Mouse (Mus musculus): ENCODE results near the gene Poc1b. TPM values are rescaled to one million over a fixed set of nuclear protein-coding genes. Genes with fewer than 3 reads are reported as not detected.

Gene Poc1b
- polyA plus RNA-seq, 1 experiment = 5.1 TPM

- Histone ChIP-seq H3K4me3 (ENCODE audit: extremely low read depth, insufficient read depth, insufficient read length) (no peak overlapping the region), H3K27ac (ENCODE audit: insufficient read depth, low read length) (no peak overlapping the region), H3K27me3 (ENCODE audit: control insufficient read depth, insufficient read depth, low read length) (no peaks in the 10 kb centered on the region), H3K36me3 (ENCODE audit: control insufficient read depth, insufficient read depth, low read length) (no peaks in the 10 kb centered on the region), H3K4me1 (ENCODE audit: control insufficient read depth, insufficient read depth, insufficient read length) (peaks cover 15% of the 10 kb centered on the region)
- WGBS = 82% methylated on average over 7 of the region's 7 CpGs
- no peak for DNase-seq (ENCODE audit: low read depth in 1 of 2, low spot score in 2 of 2)
- TF ChIP-seq CTCF (IDR thresholded peaks at IDR 0.05; ENCODE audit: extremely low read depth, insufficient read depth, insufficient read length, insufficient replicate concordance) (no peak), POLR2A (IDR thresholded peaks at IDR 0.05; ENCODE audit: low read depth, low read length) (no peak)
Measured at GRCm38 (mm10) chr10:99172906-99173507, 66.2 kb downstream of the Poc1b start.

DNA sequence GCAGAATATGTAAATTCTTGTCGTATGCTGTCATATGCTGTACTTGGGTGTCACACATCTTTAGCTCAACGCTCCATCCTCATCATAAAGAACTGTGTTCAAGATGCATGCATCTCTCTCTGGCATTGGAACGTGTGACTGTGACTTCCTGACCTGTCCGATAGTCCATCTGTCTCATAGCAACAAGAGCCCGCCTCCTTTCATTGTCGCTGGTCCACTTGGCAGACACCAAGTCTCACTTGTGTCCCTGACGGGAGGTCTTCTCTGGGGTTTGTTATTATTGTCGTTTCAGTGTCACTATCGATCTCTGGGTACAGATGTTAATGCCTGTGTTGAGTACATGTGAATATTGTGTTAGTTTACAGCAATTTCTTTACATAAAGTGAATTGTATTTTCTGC is 70.1 kb downstream of the Poc1b start:
- Histone ChIP-seq H3K27me3 (ENCODE audit: control insufficient read depth, insufficient read depth, low read length) (no peaks in the 10 kb centered on the region), H3K36me3 (ENCODE audit: control insufficient read depth, insufficient read depth, low read length) (no peaks in the 10 kb centered on the region), H3K4me1 (ENCODE audit: control insufficient read depth, insufficient read depth, insufficient read length) (peaks cover 15% of the 10 kb centered on the region), H3K4me3 (ENCODE audit: extremely low read depth, insufficient read depth, insufficient read length) (no peak overlapping the region), H3K27ac (ENCODE audit: insufficient read depth, low read length) (no peak overlapping the region)
- no peak for DNase-seq (ENCODE audit: low read depth in 1 of 2, low spot score in 2 of 2)
- no peak for TF ChIP-seq POLR2A (IDR thresholded peaks at IDR 0.05; ENCODE audit: low read depth, low read length)
- TF ChIP-seq CTCF (IDR thresholded peaks at IDR 0.05; ENCODE audit: extremely low read depth, insufficient read depth, insufficient read length, insufficient replicate concordance) = no peak
- WGBS = 93% methylated on average over 9 of the region's 9 CpGs

DNA sequence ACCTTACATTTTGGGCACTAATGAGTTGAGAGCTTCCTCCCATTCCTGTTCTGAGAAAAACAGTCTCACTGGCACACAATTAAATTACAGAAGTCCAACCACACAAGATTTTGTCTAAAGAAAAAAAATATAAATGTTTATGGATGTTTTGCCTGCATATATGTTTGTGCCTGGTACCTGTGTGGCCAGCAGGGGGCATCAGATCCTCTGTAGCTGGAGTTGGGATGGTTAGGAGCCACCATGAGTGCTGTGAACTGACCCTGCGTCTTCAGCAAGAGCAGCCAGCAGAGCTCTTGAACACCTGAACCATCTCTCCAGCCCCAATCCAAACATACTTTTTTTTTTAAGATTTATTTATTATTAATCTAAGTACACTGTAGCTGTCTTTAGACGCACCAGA is 71.3 kb downstream of the Poc1b start:
- H3K4me3 ChIP-seq (ENCODE audit: extremely low read depth, insufficient read depth, insufficient read length) = no peak overlapping the region
- 90% methylated on average over 2 of the region's 2 CpGs for WGBS
- DNase-seq (ENCODE audit: low read depth in 1 of 2, low spot score in 2 of 2) = no peak
- no peaks in the 10 kb centered on the region for H3K27me3 ChIP-seq (ENCODE audit: control insufficient read depth, insufficient read depth, low read length)
- no peak overlapping the region for H3K27ac ChIP-seq (ENCODE audit: insufficient read depth, low read length)
- TF ChIP-seq CTCF (IDR thresholded peaks at IDR 0.05; ENCODE audit: extremely low read depth, insufficient read depth, insufficient read length, insufficient replicate concordance) (no peak), POLR2A (IDR thresholded peaks at IDR 0.05; ENCODE audit: low read depth, low read length) (no peak)
- H3K36me3 ChIP-seq (ENCODE audit: control insufficient read depth, insufficient read depth, low read length) = no peaks in the 10 kb centered on the region
- H3K4me1 ChIP-seq (ENCODE audit: control insufficient read depth, insufficient read depth, insufficient read length) = peaks cover 15% of the 10 kb centered on the region

GRCm38 (mm10) chr10:99179122-99179521 is 72.3 kb downstream of the Poc1b start:
- H3K36me3 ChIP-seq (ENCODE audit: control insufficient read depth, insufficient read depth, low read length) = no peaks in the 10 kb centered on the region
- WGBS = 88% methylated on average over 5 of the region's 5 CpGs
- TF ChIP-seq CTCF (IDR thresholded peaks at IDR 0.05; ENCODE audit: extremely low read depth, insufficient read depth, insufficient read length, insufficient replicate concordance) = no peak
- TF ChIP-seq POLR2A (IDR thresholded peaks at IDR 0.05; ENCODE audit: low read depth, low read length) = no peak
- peaks cover 15% of the 10 kb centered on the region for H3K4me1 ChIP-seq (ENCODE audit: control insufficient read depth, insufficient read depth, insufficient read length)
- no peaks in the 10 kb centered on the region for H3K27me3 ChIP-seq (ENCODE audit: control insufficient read depth, insufficient read depth, low read length)
- no peak overlapping the region for H3K4me3 ChIP-seq (ENCODE audit: extremely low read depth, insufficient read depth, insufficient read length)
- DNase-seq (ENCODE audit: low read depth in 1 of 2, low spot score in 2 of 2) = no peak
- no peak overlapping the region for H3K27ac ChIP-seq (ENCODE audit: insufficient read depth, low read length)

- Histone ChIP-seq H3K4me1 (ENCODE audit: control insufficient read depth, insufficient read depth, insufficient read length) (peaks cover 15% of the 10 kb centered on the region), H3K27me3 (ENCODE audit: control insufficient read depth, insufficient read depth, low read length) (no peaks in the 10 kb centered on the region), H3K4me3 (ENCODE audit: extremely low read depth, insufficient read depth, insufficient read length) (no peak overlapping the region), H3K36me3 (ENCODE audit: control insufficient read depth, insufficient read depth, low read length) (no peaks in the 10 kb centered on the region), H3K27ac (ENCODE audit: insufficient read depth, low read length) (0 out of 2 replicates have a peak overlapping the region, but pooled peaks have one; percentile 63)
- no peak for TF ChIP-seq CTCF (IDR thresholded peaks at IDR 0.05; ENCODE audit: extremely low read depth, insufficient read depth, insufficient read length, insufficient replicate concordance)
- TF ChIP-seq POLR2A (IDR thresholded peaks at IDR 0.05; ENCODE audit: low read depth, low read length) = no peak
- WGBS = 81% methylated on average over 4 of the region's 4 CpGs
- DNase-seq (ENCODE audit: low read depth in 1 of 2, low spot score in 2 of 2) = no peak
Measured at GRCm38 (mm10) chr10:99179566-99179965, 72.7 kb downstream of the Poc1b start.

DNA sequence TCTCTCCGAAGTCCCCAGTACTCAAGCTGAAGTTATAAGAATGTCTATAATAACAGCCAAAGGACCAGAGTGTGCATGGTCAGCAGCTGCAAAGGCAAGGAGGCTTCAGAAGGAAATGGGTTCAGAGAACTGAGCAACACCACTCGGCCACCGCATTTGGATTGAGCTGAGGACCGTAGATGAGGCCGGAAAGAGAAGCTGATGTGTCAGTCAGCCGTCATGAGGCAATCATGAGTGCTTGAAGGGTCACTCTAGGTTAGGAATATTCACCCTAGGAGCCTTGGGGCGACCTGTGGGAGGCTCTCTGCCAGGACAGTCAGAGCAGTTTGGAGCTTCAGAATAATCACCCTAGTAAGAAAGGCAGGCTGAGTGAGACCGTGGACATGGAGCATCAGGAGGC is 74.7 kb downstream of the Poc1b start:
- Histone ChIP-seq H3K4me1 (ENCODE audit: control insufficient read depth, insufficient read depth, insufficient read length) (peaks cover 15% of the 10 kb centered on the region), H3K27me3 (ENCODE audit: control insufficient read depth, insufficient read depth, low read length) (no peaks in the 10 kb centered on the region), H3K4me3 (ENCODE audit: extremely low read depth, insufficient read depth, insufficient read length) (no peak overlapping the region), H3K27ac (ENCODE audit: insufficient read depth, low read length) (peak overlapping the region; percentile 78), H3K36me3 (ENCODE audit: control insufficient read depth, insufficient read depth, low read length) (no peaks in the 10 kb centered on the region)
- DNase-seq (ENCODE audit: low read depth in 1 of 2, low spot score in 2 of 2) = no peak
- TF ChIP-seq POLR2A (IDR thresholded peaks at IDR 0.05; ENCODE audit: low read depth, low read length) (no peak), CTCF (IDR thresholded peaks at IDR 0.05; ENCODE audit: extremely low read depth, insufficient read depth, insufficient read length, insufficient replicate concordance) (no peak)
- 79% methylated on average over 8 of the region's 8 CpGs for WGBS

DNA sequence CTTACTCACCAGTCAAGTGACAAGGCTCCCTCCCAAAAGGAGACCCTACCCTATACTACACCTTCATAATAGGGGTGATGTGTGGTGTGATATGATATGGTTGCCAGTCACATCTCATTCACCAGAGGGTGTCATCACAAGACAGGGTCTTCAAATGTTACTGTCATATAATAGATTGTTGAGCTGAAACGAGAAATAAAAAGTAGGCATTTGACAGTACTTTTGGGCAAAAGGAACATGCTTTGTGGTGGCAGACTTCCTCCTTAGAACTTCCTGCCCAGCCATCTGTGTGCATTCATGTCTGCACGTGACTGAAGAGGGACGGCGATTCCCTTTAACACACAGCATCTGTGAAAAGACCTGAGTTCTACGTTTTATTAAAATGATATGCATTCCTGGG is 75.3 kb downstream of the Poc1b start:
- Histone ChIP-seq H3K4me3 (ENCODE audit: extremely low read depth, insufficient read depth, insufficient read length) (no peak overlapping the region), H3K27ac (ENCODE audit: insufficient read depth, low read length) (peak overlapping the region; percentile 78), H3K36me3 (ENCODE audit: control insufficient read depth, insufficient read depth, low read length) (no peaks in the 10 kb centered on the region), H3K4me1 (ENCODE audit: control insufficient read depth, insufficient read depth, insufficient read length) (peaks cover 15% of the 10 kb centered on the region), H3K27me3 (ENCODE audit: control insufficient read depth, insufficient read depth, low read length) (no peaks in the 10 kb centered on the region)
- TF ChIP-seq CTCF (IDR thresholded peaks at IDR 0.05; ENCODE audit: extremely low read depth, insufficient read depth, insufficient read length, insufficient replicate concordance) (no peak), POLR2A (IDR thresholded peaks at IDR 0.05; ENCODE audit: low read depth, low read length) (no peak)
- 7% methylated on average over 5 of the region's 5 CpGs for WGBS
- DNase-seq (ENCODE audit: low read depth in 1 of 2, low spot score in 2 of 2) = peak; percentile 60 to 61
